Mouse (Mus musculus) hindbrain, embryonic 16.5 days (tissue): ENCODE results near the gene Fbxo21. TPM values are rescaled to one million over a fixed set of nuclear protein-coding genes. Genes with fewer than 3 reads are reported as not detected.

Source experiments
- ATAC-seq: fragments of 200-750 bp; cut with Nextera tagmentation; 2 replicates; pipeline ENCODE4 v1.8.0; 2017; ENCODE audit warnings: moderate TSS enrichment, moderate library complexity
- H3K27ac ChIP-seq: fragments of 300-500 bp; sonication (generic); 2 replicates; pipeline ENCODE4 v1.5.1; 2014; ENCODE audit warnings: low read depth, mild to moderate bottlenecking, control low read depth, low read length, moderate library complexity
- H3K27me3 ChIP-seq: fragments of 300-500 bp; sonication (generic); replicated peaks from 2 replicates; pipeline ENCODE4 v1.6.1; 2014; ENCODE audit warnings: low read length; ENCODE audit not compliant: control insufficient read depth, insufficient read depth
- H3K36me3 ChIP-seq: fragments of 300-500 bp; sonication (generic); 2 replicates; pipeline ENCODE4 v1.6.1; 2014; ENCODE audit warnings: mild to moderate bottlenecking, low read length, moderate library complexity, mixed read lengths; ENCODE audit not compliant: control insufficient read depth, insufficient read depth
- H3K4me1 ChIP-seq: fragments of 300-500 bp; sonication (generic); 2 replicates; pipeline ENCODE4 v1.6.1; 2014; ENCODE audit warnings: low read depth, low read length; ENCODE audit not compliant: control insufficient read depth, insufficient read depth
- H3K4me2 ChIP-seq: fragments of 300-500 bp; sonication (generic); 2 replicates; pipeline ENCODE4 v1.6.1; 2014; ENCODE audit warnings: mild to moderate bottlenecking, low read length, control low read depth, moderate library complexity
- H3K4me3 ChIP-seq: fragments of 300-500 bp; sonication (generic); 2 replicates; pipeline ENCODE4 v1.5.1; 2014; ENCODE audit warnings: mild to moderate bottlenecking, low read length, control low read depth, moderate library complexity
- H3K9ac ChIP-seq: fragments of 300-500 bp; sonication (generic); 2 replicates; pipeline ENCODE4 v1.6.1; 2014; ENCODE audit warnings: low read depth, mild to moderate bottlenecking, control low read depth, low read length, moderate library complexity
- H3K9me3 ChIP-seq: fragments of 300-500 bp; sonication (generic); 2 replicates; pipeline ENCODE4 v1.6.1; 2014; ENCODE audit warnings: mild to moderate bottlenecking, low read length, moderate library complexity; ENCODE audit not compliant: control insufficient read depth
- WGBS: fragments of 180-500 bp; shearing (Covaris S2); extraction: QIAGEN DNeasy Blood & Tissue Kit; methylation state at CpG from one replicate; pipeline ENCODE4 v1.1.7; 2014; 5-methylcytosine and 5-hydroxymethylcytosine counted together
- polyA plus RNA-seq: library from polyadenylated mRNA; unstranded; fragments of >200 nt; fragmentation: Nextera tagmentation; extraction: Ambion mirVana; gene quantifications from 2 replicates; pipeline ENCODE4 v1.2.1, GENCODE M21; 2015

Fbxo21 gene
- polyA plus RNA-seq, 1 experiment from 2014 or later = 151 TPM

GRCm38 (mm10) chr5:118042599-118042998 lies 66.1 kb downstream of the Fbxo21 start:
- no peaks in the 10 kb centered on the region for H3K36me3 ChIP-seq
- H3K27ac ChIP-seq = no peak overlapping the region
- H3K9ac ChIP-seq = no peak overlapping the region
- no peaks in the 10 kb centered on the region for H3K27me3 ChIP-seq
- ATAC-seq = no peak
- H3K4me1 ChIP-seq = peaks cover 8% of the 10 kb centered on the region
- no peak overlapping the region for H3K4me3 ChIP-seq
- no peak overlapping the region for H3K4me2 ChIP-seq
- 75% methylated on average over 6 of the region's 6 CpGs for WGBS
- no peaks in the 10 kb centered on the region for H3K9me3 ChIP-seq

DNA sequence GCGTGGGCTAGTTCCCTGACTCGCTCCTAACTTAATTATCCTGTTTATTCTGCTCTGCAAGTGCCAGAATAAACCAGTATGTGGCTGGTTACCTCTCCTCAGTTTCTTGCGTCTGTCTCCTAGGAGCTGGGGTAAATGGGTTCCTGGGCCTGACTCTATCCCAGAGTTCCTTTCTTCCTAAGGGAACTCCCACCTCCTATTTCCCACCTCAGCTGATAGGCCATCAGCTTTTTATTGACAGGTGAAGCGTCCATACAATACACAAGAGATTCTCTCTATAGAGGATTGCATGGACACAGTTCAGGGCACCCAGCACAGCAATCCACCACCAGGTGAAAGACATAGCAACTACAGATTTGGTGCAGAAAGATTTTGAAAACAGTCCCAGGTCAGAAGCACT lies 67.2 kb downstream of the Fbxo21 start:
- H3K36me3 ChIP-seq = no peaks in the 10 kb centered on the region
- H3K4me3 ChIP-seq = no peak overlapping the region
- no peak overlapping the region for H3K9ac ChIP-seq
- WGBS = 85% methylated on average over 4 of the region's 4 CpGs
- H3K9me3 ChIP-seq = no peaks in the 10 kb centered on the region
- no peak overlapping the region for H3K4me2 ChIP-seq
- H3K27me3 ChIP-seq = no peaks in the 10 kb centered on the region
- ATAC-seq = no peak
- no peak overlapping the region for H3K27ac ChIP-seq
- H3K4me1 ChIP-seq = peaks cover 5% of the 10 kb centered on the region; the same call in 1 of the 2 replicates

GRCm38 (mm10) chr5:118044907-118045306 lies 68.4 kb downstream of the Fbxo21 start:
- Histone ChIP-seq H3K4me1 (no peaks in the 10 kb centered on the region), H3K4me3 (no peak overlapping the region), H3K4me2 (no peak overlapping the region), H3K36me3 (no peaks in the 10 kb centered on the region), H3K27ac (no peak overlapping the region), H3K27me3 (no peaks in the 10 kb centered on the region), H3K9ac (no peak overlapping the region), H3K9me3 (no peaks in the 10 kb centered on the region)
- WGBS = 64% methylated on average over 6 of the region's 6 CpGs
- no peak for ATAC-seq

- no peak overlapping the region for H3K4me2 ChIP-seq
- no peak overlapping the region for H3K4me3 ChIP-seq
- no peaks in the 10 kb centered on the region for H3K36me3 ChIP-seq
- no peak overlapping the region for H3K9ac ChIP-seq
- H3K27me3 ChIP-seq = no peaks in the 10 kb centered on the region
- no peak overlapping the region for H3K27ac ChIP-seq
- 97% methylated on average over 9 of the region's 9 CpGs for WGBS
- H3K4me1 ChIP-seq = no peaks in the 10 kb centered on the region
- ATAC-seq = no peak
- H3K9me3 ChIP-seq = no peaks in the 10 kb centered on the region
These were observed 68.9 kb downstream of the Fbxo21 start for GRCm38 (mm10) chr5:118045385-118045784.

- Histone ChIP-seq H3K36me3 (no peaks in the 10 kb centered on the region), H3K9me3 (no peaks in the 10 kb centered on the region), H3K9ac (no peak overlapping the region), H3K27ac (no peak overlapping the region), H3K4me3 (no peak overlapping the region), H3K4me2 (no peak overlapping the region), H3K27me3 (no peaks in the 10 kb centered on the region), H3K4me1 (no peaks in the 10 kb centered on the region)
- WGBS = 86% methylated on average over 14 of the region's 14 CpGs
- no peak for ATAC-seq
These were observed 70.7 kb downstream of the Fbxo21 start for GRCm38 (mm10) chr5:118047091-118047757.

- Histone ChIP-seq H3K36me3 (no peaks in the 10 kb centered on the region), H3K9ac (no peak overlapping the region), H3K9me3 (no peaks in the 10 kb centered on the region), H3K4me2 (no peak overlapping the region), H3K27me3 (no peaks in the 10 kb centered on the region), H3K4me1 (no peaks in the 10 kb centered on the region), H3K27ac (no peak overlapping the region), H3K4me3 (no peak overlapping the region)
- 91% methylated on average over 4 of the region's 4 CpGs for WGBS
- no peak for ATAC-seq
These were observed 71.9 kb downstream of the Fbxo21 start for GRCm38 (mm10) chr5:118048412-118048811.

DNA sequence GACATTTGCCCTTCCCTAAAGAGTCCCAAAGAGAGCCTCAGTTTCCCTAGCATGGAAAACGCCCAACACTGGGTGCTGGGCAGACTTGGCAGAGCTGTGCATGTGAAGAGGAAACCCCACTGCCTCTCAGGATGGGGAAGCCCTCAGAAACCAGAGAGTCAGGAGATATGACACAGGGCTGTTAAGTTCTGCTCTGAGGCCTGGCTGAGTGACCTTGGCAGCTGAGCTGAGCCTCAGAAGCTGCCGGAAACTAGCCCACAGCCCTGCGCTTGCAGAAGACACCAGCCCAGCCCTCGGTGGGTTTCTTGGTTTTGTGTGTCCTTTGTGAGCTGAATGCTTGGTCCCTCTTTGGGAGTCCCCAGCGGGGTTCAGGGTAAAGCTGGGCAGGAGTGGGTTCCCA lies 72.4 kb downstream of the Fbxo21 start:
- Histone ChIP-seq H3K27ac (no peak overlapping the region), H3K27me3 (no peaks in the 10 kb centered on the region), H3K9ac (no peak overlapping the region), H3K9me3 (no peaks in the 10 kb centered on the region), H3K4me1 (no peaks in the 10 kb centered on the region), H3K4me2 (no peak overlapping the region), H3K36me3 (no peaks in the 10 kb centered on the region), H3K4me3 (no peak overlapping the region)
- no peak for ATAC-seq
- WGBS = 81% methylated on average over 5 of the region's 5 CpGs

GRCm38 (mm10) chr5:118050743-118051142 lies 74.2 kb downstream of the Fbxo21 start:
- Histone ChIP-seq H3K36me3 (no peaks in the 10 kb centered on the region), H3K9ac (no peak overlapping the region), H3K9me3 (no peaks in the 10 kb centered on the region), H3K27me3 (no peaks in the 10 kb centered on the region), H3K4me3 (no peak overlapping the region), H3K4me2 (no peak overlapping the region), H3K27ac (no peak overlapping the region), H3K4me1 (no peaks in the 10 kb centered on the region)
- ATAC-seq = no peak
- WGBS = 77% methylated on average over 4 of the region's 4 CpGs

DNA sequence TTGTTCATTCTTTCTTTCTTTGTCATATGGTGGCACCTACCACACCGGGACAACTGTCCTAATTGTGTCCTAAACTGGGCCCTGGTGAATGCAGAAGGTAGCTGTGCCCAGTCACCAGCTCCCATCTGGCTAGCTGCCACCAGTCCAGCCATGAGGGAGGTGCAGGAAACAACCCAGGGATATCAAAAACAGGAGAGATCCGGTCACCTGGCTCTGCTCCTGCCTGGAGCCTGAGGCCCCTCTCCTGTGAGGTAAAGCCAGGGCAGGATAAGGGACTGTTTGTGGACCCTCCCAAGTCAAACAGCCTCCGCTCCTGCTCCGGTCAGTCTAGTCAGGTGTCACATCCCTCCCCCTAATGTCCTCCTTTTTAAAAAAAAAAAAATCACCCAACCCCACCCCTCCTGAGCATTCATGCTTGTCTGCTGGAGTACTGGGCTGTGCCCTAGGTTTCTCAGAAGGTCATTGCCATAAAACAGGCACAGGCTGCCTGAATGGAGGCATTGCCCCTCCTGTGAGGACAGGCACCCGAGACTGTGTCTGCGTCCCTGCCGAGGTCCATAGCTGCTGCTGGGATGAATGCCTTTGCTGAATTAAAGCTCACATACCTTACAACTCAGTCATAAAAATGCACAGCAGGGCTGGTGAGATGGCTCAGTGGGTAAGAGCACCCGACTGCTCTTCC lies 75.6 kb downstream of the Fbxo21 start:
- no peaks in the 10 kb centered on the region for H3K27me3 ChIP-seq
- H3K4me1 ChIP-seq = no peaks in the 10 kb centered on the region; the same call in 1 of the 2 replicates
- H3K27ac ChIP-seq = no peak overlapping the region
- no peak overlapping the region for H3K4me3 ChIP-seq
- 83% methylated on average over 8 of the region's 8 CpGs for WGBS
- no peak for ATAC-seq
- no peaks in the 10 kb centered on the region for H3K9me3 ChIP-seq
- H3K4me2 ChIP-seq = no peak overlapping the region
- H3K36me3 ChIP-seq = no peaks in the 10 kb centered on the region
- H3K9ac ChIP-seq = no peak overlapping the region
